Mouse (Mus musculus) hematopoietic stem cell, adult 5-6 weeks (primary cell): ENCODE results near the gene Olfr741. TPM values are rescaled to one million over a fixed set of nuclear protein-coding genes. Genes with fewer than 3 reads are reported as not detected.

Source experiments
- ATAC-seq, 2 experiments: fragments of 125-278 bp in 1 of 2; replicated peaks in 1 of 2; 2 replicates each; pipeline ENCODE4 v1.8.0; 2016 to 2017; ENCODE audit warnings: inconsistent platforms in 2 of 2, mild to moderate bottlenecking in 2 of 2, moderate number of reproducible peaks in 2 of 2, low read depth in 1 of 2, moderate TSS enrichment in 1 of 2; ENCODE audit not compliant: low FRiP score in 2 of 2, poor library complexity in 2 of 2, severe bottlenecking in 2 of 2, insufficient read depth in 1 of 2, low TSS enrichment in 1 of 2
- total RNA-seq: library from RNA; stranded (forward); fragments of 172-1452, 232-1000 nt; gene quantifications from 2 replicates; pipeline ENCODE4 v1.2.3, GENCODE M21; 2017

Olfr741 gene
- total RNA-seq, result not detected in 2 replicates

GRCm38 (mm10) chr14:50472438-50472837, at the start of gene Olfr741:
Gene Olfr741 (plus strand): TSS chr14:50472738.
- no peak for ATAC-seq

GRCm38 (mm10) chr14:50445245-50445644, 27.3 kb upstream of the Olfr741 start, which contains the start of gene Olfr740:
Gene Olfr740 (plus strand): TSS chr14:50445545.
- ATAC-seq, result no peak

GRCm38 (mm10) chr14:50478406-50478805, 5.9 kb downstream of the Olfr741 start:
- no peak for ATAC-seq

- ATAC-seq, result no peak
These were observed 30.8 kb downstream of the Olfr741 start, which contains the start of gene Olfr742 for GRCm38 (mm10) chr14:50503300-50503699. Gene Olfr742 (plus strand): TSS chr14:50503600.

- ATAC-seq, result no peak
These were observed 49.0 kb downstream of the Olfr741 start, which contains the start of gene Olfr743 for GRCm38 (mm10) chr14:50521539-50521938. Gene Olfr743 (plus strand): TSS chr14:50521839.

Other genes with a start within 250 kb of the Olfr741 start
- gene Olfr731, start 230.9 kb upstream of the Olfr741 start, total RNA-seq, result not detected in 2 replicates
- gene Olfr732, start 188.5 kb upstream of the Olfr741 start, total RNA-seq, result not detected in 2 replicates
- gene Olfr733, start 171.2 kb upstream of the Olfr741 start, total RNA-seq, result not detected in 2 replicates
- gene Olfr734, start 146.0 kb upstream of the Olfr741 start, total RNA-seq, result not detected in 2 replicates
- not detected in 2 replicates for gene Olfr735, start 123.9 kb upstream of the Olfr741 start, total RNA-seq
- gene Tlr11, start 114.8 kb upstream of the Olfr741 start, total RNA-seq, result not detected in 2 replicates
- not detected in 2 replicates for gene Olfr736, start 91.6 kb upstream of the Olfr741 start, total RNA-seq
- gene Olfr738, start 65.2 kb upstream of the Olfr741 start, total RNA-seq, result not detected in 2 replicates
- not detected in 2 replicates for gene Olfr739, start 54.1 kb upstream of the Olfr741 start, total RNA-seq
- not detected in 2 replicates for gene Olfr740, start 27.2 kb upstream of the Olfr741 start, total RNA-seq
- not detected in 2 replicates for gene Olfr742, start 30.9 kb downstream of the Olfr741 start, total RNA-seq
- gene Olfr743, start 49.1 kb downstream of the Olfr741 start, total RNA-seq, result not detected in 2 replicates
- not detected in 2 replicates for gene Olfr744, start 142.1 kb downstream of the Olfr741 start, total RNA-seq
- not detected in 2 replicates for gene Olfr745, start 166.7 kb downstream of the Olfr741 start, total RNA-seq
- not detected in 2 replicates for gene Olfr746, start 174.3 kb downstream of the Olfr741 start, total RNA-seq
- gene Olfr747, start 220.5 kb downstream of the Olfr741 start, total RNA-seq, result not detected in 2 replicates
- gene Olfr748, start 234.6 kb downstream of the Olfr741 start, total RNA-seq, result not detected in 2 replicates